Mouse (Mus musculus) NIH3T3 (cell line): ENCODE results near the gene Fam166b.

Experiments used
- DNase-seq: peaks from one replicate; pipeline ENCODE4 v3.0.0-alpha.2; 2012; ENCODE audit warnings: low read depth

The Fam166b gene

DNA sequence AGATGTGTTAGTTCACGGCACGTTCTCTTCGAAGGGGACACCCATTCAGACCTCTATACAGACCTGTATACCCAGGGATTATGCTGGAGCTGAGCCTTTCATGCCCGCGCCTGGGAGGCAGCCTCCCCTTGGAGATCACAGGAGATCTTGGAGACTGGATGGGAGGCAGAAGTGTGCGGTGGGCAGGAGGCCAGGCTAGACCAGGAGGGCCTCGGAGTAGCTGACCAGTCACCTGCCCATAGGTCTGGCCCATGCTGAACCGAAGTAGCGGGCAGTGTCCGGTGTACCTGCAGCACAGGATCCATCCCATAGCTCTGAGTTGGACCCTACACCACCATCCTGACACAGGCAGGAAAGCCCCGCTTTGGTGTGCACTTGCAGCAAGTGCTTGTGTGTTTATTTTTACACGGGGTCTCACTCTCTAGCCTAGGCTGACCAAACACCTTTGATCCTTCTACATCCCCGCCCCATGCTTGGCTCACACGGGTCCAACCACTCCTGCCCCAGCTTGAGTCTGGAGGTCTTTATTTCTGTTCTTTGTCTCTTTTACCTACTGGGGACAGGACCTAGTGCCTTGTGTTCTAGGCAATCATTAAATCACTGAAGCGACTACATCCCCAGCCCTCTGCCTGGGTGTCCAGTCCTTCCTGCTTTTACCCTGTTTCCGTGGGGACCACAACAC is 613 bp downstream of the Fam166b start:
- no peak for DNase-seq

DNA sequence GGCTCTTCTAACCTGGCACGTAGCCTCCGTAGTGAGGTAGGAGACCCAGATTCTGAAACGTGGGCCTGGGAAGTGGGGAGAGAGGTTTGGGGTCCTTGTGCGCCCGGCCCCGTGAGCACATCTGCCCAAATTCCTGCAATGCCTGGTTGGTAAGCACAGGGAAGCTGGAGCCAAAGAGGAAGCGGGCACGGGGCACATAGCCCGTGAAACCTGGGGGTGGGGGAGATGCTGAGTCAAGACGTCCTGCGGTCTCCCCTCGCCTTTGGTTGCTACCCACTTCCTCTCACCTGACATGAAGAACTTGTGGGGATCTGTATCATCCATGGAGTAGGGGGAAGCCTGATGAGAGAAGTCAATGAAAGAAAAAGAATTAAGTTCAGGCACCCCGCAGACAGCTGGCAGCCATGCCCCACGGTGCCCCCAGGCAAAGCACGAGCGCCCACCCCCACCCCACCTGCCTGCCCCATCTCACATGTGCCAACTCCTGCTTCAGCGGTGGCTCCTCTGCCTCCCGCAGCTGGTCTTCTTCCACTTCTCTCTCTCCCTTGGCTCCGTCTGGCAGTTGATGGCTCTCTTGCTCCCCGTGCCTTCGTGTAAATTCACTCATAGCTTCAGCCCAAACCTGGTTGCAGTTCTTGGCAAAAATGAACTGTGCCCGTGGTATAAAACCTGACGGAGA is 1.3 kb downstream of the Fam166b start:
- DNase-seq = no peak

DNA sequence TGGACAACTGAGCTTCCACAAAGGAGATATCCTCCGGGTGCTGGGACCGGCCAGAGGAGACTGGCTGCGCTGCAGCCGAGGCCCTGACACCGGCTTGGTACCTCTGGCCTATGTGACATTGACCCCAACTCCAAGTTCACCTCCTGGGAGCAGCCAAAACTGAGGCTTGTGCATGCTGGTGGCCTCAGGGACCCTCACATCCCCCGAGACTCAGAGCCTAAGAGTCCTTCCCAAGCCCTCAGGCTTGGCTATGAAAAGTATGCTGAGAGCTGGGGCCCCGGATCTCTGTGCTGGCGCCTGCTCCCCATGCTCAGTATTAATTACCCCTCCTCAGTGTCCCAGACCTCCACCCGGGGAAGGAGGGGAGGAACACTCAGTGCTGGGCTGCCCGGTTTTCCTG is 2.4 kb downstream of the Fam166b start:
- no peak for DNase-seq

DNA sequence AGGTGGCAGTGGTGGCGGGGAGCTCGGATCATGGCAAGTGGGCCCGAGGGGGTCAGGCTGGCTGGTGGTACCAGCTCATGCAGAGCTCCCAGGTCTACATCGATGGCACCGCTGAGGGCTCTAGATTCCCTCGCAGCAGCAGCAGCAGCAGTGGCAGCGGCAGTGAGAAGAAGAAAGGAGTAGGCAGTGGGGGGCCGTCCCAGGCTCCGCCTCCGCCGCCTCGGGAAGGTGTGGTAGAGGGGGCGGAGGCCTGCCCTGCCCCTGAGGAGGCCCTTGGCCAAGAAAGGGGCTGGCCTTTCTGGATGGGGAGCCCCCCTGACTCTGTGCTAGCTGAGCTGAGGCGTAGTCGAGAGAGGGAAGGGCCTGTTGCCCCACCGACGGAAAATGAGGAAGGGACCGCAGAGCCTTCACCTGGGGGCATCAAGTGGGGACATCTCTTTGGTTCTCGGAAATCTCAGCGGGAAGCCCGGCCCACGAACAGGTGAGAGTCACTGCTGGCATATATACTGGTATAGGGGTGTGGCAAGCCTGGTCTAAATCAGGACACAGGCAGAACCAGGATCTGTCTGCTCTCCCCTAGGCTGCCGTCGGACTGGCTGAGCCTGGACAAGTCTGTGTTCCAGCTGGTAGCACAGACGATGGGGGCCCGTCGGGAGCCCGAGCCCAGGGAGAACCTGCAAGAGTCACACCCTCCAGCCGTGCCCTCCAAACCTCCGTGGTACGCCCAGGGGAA is 3.1 kb downstream of the Fam166b start:
- no peak for DNase-seq

DNA sequence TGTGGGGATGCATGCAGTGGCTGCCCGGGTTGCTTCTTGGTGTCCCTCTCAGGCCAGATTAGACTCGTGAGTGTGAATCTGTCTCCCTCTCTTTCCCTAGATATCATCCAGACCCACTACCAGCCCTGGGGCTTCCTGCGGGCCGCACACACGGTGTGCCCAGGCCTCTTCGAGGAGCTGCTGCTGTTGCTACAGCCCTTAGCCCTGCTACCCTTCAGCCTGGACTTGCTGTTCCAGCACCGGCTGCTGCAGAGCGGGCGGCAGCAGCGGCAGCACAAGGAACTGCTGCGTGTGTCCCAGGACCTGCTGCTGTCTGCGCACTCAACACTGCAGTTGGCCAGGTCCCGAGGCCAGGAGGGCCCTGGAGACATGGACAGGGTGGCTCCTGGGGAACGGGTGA is 3.7 kb downstream of the Fam166b start:
- no peak for DNase-seq

DNA sequence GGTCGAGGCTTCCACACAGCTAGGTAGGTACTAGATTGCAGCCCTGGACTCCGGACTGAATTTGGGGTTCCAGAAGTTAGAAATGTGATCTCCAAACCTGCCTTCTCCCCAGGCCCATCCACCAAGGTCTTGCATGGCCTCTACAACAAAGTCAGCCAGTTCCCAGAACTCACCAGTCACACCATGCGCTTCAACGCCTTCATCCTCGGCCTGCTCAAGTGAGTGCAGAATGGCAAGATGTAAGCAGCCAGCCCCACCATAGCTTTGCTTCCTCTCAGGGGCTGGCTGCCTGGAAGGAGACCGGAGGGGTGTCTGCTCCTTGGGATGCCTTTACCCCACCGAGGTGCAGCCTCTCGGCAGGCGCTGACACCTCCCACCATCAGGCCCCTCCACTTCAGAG is 4.9 kb downstream of the Fam166b start:
- no peak for DNase-seq

DNA sequence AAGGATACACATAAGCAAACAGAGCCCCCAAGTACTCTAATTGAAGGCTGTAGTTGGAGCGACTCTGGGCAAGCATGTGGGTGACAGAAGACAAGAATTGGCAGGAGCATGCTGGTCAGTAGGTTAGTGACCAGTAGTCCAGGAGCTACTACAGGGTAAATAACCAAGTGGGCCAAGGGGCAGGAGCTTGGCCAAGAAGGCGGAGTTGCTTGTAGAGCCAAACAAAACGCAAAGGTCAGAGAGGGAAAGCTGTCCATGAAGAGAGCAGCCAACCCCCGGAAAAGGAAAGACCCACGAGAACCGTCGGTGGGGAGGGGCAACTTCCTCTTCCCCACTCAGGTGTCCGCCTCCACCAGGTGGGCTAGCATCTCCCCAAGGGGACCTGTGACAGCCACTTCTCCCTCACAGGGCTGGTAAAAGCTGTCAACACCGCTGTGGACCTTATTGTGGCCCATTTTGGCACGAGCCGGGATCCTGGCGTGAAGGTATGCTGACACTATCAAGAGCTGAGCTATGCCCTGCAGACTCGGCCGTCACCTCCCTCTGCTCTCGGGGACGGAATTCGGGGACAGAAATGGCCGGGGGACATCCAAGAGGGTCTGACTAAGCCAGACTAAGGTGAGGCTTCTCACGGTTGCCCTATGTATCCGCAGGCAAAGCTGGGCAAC is 5.5 kb downstream of the Fam166b start:
- DNase-seq = no peak

DNA sequence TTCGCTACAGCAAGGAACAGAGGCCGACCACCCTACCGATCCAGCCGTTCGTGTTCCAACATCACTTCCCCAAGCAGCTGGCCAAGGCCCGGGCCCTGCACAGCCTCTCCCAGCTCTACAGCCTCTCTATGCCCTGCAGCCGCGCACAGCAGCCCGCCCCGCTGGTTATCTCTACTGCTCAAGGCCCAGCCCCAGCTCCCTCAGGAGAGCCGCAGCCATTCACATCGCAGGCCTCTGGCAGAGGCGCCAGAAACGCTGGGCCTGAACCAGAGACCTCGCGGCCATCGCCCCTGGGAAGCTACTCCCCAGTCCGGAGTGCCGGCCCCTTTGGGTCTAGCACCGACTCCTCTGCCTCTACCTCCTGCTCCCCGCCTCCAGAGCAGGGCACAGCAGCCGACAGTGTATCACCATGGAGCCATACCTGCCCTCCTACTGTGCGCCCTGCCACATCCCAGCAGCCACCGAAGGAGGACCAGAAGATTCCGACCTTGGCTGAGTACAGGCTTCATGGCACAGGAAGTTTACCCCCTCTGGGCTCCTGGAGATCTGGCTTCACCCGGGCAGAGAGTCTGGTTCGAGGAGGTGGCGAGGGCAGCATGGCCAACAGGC is 7.2 kb downstream of the Fam166b start:
- DNase-seq = no peak

DNA sequence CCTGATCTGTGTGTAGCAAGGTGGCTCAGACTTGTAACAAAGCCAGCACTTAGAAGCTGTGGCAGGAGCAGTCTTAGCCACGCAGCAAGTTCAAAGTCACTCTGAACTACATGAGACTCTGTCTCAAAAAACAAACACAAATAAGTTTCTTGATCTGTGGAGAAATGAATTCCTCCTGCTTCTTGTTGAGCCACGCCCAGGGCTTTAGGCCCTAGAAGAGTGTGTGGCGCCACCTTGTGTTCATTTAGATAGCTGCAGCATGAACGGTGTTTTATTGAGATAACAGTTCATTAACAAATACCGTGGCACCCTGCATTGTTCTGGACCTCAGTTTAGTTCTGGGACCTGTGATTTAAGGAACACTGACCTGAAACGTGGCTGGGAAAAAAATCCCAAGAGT is 8.6 kb downstream of the Fam166b start:
- DNase-seq = peak; percentile 92

DNA sequence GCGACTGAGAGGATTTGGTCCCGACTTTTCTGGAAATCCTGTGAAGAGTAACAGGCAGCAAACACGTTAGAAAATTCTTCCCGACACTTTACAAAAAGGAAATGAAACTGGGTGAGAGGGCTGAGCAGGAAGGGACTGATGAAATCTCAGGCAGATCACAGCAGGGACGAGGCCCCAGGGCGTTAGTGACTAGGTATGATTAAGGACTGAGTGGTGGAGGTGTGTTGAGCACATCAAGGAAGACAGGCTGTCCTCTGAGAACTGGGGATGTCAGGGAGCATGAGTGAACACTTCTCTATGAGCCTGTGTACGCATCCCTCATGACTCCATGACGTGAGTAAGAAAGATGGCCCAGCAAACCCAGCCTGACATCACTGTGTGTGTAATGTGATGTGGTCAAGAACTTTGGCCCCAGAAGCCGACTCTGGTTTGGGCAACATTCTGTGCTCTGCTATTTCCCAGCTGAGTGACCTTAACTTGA is 9.1 kb downstream of the Fam166b start:
- DNase-seq = peak; percentile 69

DNA sequence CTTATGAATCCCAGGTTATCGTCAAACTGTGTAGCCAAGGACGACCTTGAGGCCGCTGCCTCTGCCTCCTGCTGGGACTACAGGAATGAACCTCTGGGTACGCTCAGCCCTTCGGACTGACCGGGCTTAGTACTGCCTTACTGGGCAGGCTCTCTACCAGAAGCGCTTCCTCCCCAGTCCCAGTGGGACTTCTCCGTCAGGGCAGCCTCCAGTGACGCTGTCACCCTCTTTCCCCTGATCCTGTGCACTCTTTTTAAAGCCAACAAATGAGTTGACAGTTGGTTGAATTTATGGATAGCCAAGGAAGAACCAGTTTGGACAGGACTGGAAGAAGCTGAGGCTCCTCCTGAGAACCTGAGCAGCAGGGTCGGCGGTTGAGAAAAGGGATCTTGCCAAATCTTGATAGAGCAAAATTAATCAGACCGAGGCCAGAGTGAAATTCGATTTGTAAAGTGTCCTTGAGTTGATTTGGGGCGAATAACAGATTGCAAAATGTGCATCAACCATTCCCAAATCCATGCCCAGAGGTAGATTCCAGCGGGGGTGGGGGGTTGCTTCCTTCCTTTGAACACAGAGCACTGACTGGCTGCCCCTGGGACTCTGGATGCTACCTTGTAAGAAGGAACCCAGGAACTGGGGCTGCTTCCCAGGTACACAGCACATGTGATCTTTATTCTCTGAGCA is 9.8 kb downstream of the Fam166b start:
- no peak for DNase-seq

DNA sequence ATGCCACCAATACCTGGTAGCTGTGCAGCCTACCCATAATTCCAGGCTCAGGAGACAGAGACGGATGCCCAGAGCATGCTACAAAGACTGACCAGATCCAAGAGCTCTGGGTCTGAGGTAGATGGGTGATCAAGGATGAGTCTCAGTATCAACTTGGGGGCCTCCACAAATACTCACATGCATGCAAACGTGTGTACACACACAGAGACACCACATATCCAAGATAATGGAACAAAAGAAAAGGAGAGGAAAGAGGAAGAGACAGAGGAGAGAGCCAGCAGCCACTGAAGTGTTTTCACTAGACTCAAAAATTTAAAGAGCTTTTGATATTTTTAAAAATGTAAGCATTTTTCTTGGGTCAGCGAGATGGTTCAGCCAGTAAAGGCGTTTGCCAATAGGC is 10.5 kb downstream of the Fam166b start:
- no peak for DNase-seq

DNA sequence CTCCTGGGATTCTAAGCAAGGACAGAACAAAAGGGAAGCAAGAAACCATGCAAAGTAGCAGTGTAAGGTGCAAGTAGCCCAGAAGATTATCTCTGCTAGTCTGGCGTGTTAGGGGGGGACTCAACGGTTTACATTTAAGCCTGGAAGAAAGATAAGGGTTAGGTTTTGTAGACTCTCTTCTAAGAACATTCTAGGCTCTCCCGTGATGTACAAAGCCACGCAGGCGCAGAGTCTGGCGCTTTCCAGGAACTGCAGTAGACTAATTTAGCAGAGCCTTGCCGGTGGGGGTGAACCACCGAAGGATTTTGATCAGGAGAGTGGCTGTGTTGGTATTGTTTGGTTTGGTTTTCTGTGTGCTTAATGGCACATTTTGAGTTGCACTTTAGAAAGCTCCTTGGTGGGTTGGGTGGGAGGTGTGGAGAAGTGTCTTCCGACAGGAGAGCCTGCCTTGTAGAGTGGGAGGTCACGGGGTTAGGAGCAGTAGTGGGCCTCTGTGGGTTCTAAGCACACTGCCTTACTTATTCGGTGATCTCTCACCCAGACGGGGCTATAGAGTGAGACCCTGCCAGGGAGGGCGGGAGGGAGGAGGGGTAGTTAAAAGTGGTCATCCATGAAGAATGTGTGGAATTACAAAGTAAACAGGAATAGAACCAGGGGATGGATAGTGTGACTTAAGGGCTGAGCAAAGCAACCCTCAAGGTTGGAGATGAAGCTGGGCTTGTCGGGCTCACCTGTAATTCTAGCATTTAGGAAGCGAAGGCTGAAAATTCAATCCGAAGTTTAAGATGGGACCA is 11.5 kb downstream of the Fam166b start:
- DNase-seq = no peak

DNA sequence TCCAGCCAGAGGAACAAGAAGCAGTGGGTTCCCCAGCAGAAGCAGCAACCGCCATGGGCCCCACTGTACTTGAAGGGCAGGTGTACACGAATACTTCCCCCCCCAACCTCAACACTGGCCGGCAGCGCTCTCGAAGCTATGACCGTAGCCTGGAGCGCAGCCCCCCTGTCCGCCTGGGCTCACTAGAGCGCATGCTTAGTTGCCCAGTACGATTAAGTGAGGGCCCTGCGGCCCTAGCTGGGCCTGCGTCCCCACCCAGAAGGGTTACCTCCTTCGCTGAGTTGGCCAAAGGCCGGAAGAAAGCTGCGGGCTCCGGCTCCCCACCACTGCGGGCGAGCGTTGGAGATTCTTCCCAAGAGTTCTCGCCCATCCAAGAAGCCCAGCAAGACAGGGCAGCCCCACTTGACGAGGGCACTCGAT is 12.9 kb downstream of the Fam166b start:
- no peak for DNase-seq

DNA sequence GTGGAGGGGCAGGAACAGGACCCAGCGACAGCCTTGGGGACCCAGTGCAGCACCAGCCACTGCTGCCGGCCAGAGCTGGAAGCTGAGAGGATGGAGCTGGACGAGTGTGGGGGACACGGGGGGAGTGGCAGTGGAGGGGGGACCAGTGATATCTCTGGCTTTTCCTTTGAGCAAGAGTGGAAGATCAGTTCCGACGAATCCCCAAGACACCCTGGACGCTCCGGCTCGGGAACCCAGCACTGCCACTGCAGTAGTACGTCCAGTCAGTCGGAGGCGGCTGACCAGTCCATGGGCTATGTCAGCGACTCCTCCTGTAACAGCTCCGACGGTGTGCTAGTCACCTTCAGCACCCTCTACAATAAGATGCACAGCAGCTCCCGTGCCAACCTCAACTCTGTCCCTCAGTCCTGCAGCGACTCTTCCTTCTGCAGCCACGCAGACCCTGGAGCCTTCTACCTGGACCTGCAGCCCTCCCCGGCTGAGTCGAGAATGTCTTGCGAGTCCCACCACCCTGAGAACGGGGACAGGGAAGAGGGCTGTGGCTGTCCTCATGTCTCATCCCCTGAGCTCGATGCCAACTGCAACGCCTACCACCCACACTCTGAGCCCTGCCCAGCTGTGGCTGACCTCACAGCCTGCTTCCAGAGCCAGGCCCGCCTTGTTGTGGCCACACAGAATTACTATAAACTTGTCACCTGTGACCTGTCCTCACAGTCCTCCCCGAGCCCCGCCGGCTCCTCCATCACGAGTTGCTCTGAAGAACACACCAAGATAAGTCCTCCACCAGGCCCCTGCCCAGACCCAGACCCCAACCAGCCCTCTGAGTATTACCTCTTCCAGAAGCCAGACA is 13.5 kb downstream of the Fam166b start:
- DNase-seq = no peak

DNA sequence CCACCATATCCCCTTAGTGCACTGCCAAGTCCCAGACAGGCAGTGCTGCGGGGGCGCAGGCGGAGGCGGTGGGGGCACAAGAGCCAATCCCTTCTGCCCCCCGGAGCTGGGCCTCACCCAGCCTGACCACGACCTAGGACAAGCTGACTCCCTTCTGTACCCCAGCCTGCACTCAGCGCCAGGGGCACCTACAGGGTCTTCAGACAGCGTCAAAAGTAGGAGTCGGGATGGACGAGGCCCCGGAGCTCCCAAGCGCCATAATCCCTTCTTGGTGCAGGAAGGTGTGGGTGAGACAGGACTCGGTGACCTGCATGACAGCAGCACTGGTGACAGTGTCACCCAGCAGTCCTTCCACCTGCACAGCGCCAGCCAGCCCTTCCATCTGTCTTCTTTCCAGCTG is 14.2 kb downstream of the Fam166b start:
- DNase-seq = no peak

DNA sequence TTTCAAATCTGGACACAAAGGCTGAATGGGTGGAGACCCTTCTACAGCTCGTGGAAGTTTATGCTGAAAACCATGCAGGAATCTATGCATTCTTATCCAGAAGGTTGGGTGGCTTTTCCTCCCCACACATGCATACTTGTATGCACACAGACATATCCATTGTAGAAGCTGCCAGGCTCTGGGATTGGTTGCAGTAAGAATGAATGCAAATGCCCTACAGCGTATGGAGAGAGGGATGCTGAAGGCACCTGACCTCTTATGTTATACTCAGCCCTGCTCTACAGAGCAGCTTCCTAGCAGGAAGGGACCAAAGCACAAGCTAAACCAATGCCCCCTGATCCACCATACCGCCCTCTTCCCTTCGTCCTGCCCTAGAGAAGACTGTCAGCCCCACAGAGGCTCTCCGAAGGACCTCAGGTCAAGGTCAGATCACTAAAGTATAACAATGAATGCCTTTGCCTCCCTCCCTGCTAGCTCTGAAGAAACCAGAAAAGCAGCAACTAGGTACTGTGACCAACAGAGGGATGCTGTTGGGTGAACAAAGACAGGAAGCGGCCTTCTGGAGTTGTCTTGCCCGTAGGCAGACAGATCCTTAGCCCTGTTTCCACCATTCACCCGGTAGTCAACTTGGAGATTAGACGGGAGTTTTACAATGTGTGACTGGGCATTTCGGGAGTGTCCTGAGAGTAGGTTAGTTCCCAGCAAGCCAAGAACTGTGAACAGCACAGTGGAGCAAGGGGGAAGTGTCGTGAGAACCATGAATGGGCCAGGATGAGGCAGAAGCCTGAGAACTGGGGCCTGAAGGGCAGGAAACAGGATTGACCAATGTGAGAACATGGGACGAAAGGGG is 21.6 kb downstream of the Fam166b start:
- no peak for DNase-seq

DNA sequence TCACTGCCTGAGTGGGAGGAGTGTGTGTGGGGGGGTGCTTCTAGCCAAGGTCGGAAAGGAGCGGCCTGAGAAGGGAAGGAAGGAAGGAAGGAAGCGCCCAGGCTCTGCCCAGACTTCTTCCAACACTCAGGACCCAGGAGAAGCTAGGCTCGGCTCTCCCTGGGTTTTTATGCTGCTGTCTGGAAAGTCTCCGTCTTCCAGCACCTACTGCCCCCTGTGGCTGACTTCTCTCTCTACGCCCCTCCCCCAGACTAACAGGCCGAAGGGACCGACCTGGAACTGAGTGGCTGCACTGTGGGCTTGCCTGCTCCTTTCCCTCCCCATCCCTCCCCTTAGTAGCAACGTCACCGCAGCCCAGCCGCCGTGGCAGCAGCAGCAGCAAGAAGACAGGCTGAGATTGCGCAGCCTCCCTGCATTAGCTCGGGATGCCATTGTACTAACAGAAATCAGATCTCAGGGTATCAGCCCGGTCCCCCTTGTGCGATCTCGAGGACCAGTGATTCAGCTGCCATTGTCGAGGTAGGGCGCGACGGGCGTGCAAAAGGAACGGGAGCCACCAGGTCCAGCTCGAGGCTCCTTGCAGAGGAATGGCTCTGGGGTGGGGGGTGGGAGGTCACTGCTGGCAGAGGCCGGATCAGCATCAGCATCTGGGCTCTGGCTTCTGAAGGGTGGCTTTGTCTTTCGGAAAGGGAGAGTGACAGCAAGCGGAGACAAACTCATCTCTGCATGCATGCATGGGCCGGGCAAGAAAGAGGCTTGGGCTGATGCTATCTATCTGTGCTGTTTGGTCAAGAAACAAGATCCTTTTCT is 22.6 kb downstream of the Fam166b start:
- peak; percentile 93 for DNase-seq
